Mouse (Mus musculus): ENCODE results near the gene Wdr83. TPM values are rescaled to one million over a fixed set of nuclear protein-coding genes. Genes with fewer than 3 reads are reported as not detected.

Wdr83 gene
- total RNA-seq, 2 experiments from 2014 or later = 28.7 to 32.3 TPM

GRCm38 (mm10) chr8:85036718-85037365 lies 44.3 kb downstream of the Wdr83 start, which contains the start of gene Tnpo2:
Tnpo2 (plus strand) TSS chr8:85036915.
- DNase-seq (ENCODE audit: extremely low spot score in 1 of 2, low spot score in 1 of 2) = peak; percentile 73 to 78

- peak in 1 of 2 experiments; percentile 53 for DNase-seq (ENCODE audit: extremely low spot score in 1 of 2, low spot score in 1 of 2)
Measured at GRCm38 (mm10) chr8:85036381-85036717, 44.8 kb downstream of the Wdr83 start.

- DNase-seq (ENCODE audit: extremely low spot score in 1 of 2, low spot score in 1 of 2) = no peak
Measured at GRCm38 (mm10) chr8:85035728-85036310, 45.3 kb downstream of the Wdr83 start.

GRCm38 (mm10) chr8:85035165-85035727 lies 45.9 kb downstream of the Wdr83 start:
- DNase-seq (ENCODE audit: extremely low spot score in 1 of 2, low spot score in 1 of 2) = no peak

- DNase-seq (ENCODE audit: extremely low spot score in 1 of 2, low spot score in 1 of 2) = peak in 1 of 2 experiments; percentile 64
Measured at GRCm38 (mm10) chr8:85034764-85035163, 46.3 kb downstream of the Wdr83 start.

- DNase-seq (ENCODE audit: extremely low spot score in 1 of 2, low spot score in 1 of 2) = no peak
Measured at GRCm38 (mm10) chr8:85033867-85034266, 47.2 kb downstream of the Wdr83 start.

GRCm38 (mm10) chr8:85032622-85033311 lies 48.3 kb downstream of the Wdr83 start:
- no peak for DNase-seq (ENCODE audit: extremely low spot score in 1 of 2, low spot score in 1 of 2)

GRCm38 (mm10) chr8:85029271-85029670 lies 51.8 kb downstream of the Wdr83 start:
- no peak for DNase-seq (ENCODE audit: extremely low spot score in 1 of 2, low spot score in 1 of 2)

- DNase-seq (ENCODE audit: extremely low spot score in 1 of 2, low spot score in 1 of 2) = no peak
Measured at GRCm38 (mm10) chr8:85027922-85028321, 53.2 kb downstream of the Wdr83 start.

GRCm38 (mm10) chr8:85027516-85027855 lies 53.6 kb downstream of the Wdr83 start:
- DNase-seq (ENCODE audit: extremely low spot score in 1 of 2, low spot score in 1 of 2) = no peak

GRCm38 (mm10) chr8:85026670-85027515 lies 54.2 kb downstream of the Wdr83 start, which contains the start of gene Trir:
Trir (plus strand) TSS chr8:85026823.
- peak; percentile 90 to 95 for DNase-seq (ENCODE audit: extremely low spot score in 1 of 2, low spot score in 1 of 2)

- peak; percentile 68 to 75 for DNase-seq (ENCODE audit: extremely low spot score in 1 of 2, low spot score in 1 of 2)
Measured at GRCm38 (mm10) chr8:85025098-85025932, 55.8 kb downstream of the Wdr83 start, which contains the start of gene Asna1. Asna1 (minus strand) TSS chr8:85025281.

Small RNA genes lying within 50 kb of the gene (microRNA-seq; reads per million reads assigned to microRNA genes)
- gene Gm23388 (0 to 0.20 reads per million in 2 experiments), gene Mir7070 (4.8 to 7.4 reads per million in 2 experiments)

Other genes starting within 250 kb of the Wdr83 start
- 10 to 100 TPM; 23.7 to 27.3 TPM for gene Gadd45gip1, start 249.8 kb downstream of the Wdr83 start, total RNA-seq (2021)
- gene Rad23a, start 240.6 kb downstream of the Wdr83 start, total RNA-seq (2021) = 10 to 100 TPM; 67.0 to 69.7 TPM
- 100 to 1,000 TPM; 473 to 552 TPM for gene Calr, start 234.4 kb downstream of the Wdr83 start, total RNA-seq (2021)
- gene Farsa, start 224.3 kb downstream of the Wdr83 start, total RNA-seq (2021) = 10 to 100 TPM; 52.4 to 53.3 TPM
- 10 to 100 TPM; 16.5 to 18.0 TPM for gene Syce2, start 209.2 kb downstream of the Wdr83 start, total RNA-seq (2021)
- 10 to 100 TPM; 32.4 to 39.7 TPM for gene Gcdh, start 187.4 kb downstream of the Wdr83 start, total RNA-seq (2021)
- under 1 TPM in 1 of 2 experiments, not detected in 1; 0.17 TPM for gene Klf1, start 179.4 kb downstream of the Wdr83 start, total RNA-seq (2021)
- gene Dnase2a, start 172.7 kb downstream of the Wdr83 start, total RNA-seq (2021) = 1 to 10 TPM; 3.7 to 4.3 TPM
- gene Mast1, start 143.9 kb downstream of the Wdr83 start, total RNA-seq (2021) = 100 to 1,000 TPM in 1 of 2 experiments, 10 to 100 TPM in 1; 75.7 to 100 TPM
- 1 to 10 TPM in 1 of 2 experiments, under 1 TPM in 1; 0.47 to 1.3 TPM for gene Rtbdn, start 134.3 kb downstream of the Wdr83 start, total RNA-seq (2021)
- not detected for gene Gm49661, start 111.9 kb downstream of the Wdr83 start, total RNA-seq (2021)
- gene Prdx2, start 111.7 kb downstream of the Wdr83 start, total RNA-seq (2021) = 100 to 1,000 TPM; 335 to 353 TPM
- gene Rnaseh2a, start 111.5 kb downstream of the Wdr83 start, total RNA-seq (2021) = 10 to 100 TPM; 37.1 to 41.5 TPM
- gene Junb, start 102.6 kb downstream of the Wdr83 start, total RNA-seq (2021) = 10 to 100 TPM; 67.9 to 68.8 TPM
- gene Hook2, start 90.7 kb downstream of the Wdr83 start, total RNA-seq (2021) = 1 to 10 TPM; 7.6 to 9.3 TPM
- gene Best2, start 66.8 kb downstream of the Wdr83 start, total RNA-seq (2021) = not detected
- 100 to 1,000 TPM; 116 to 128 TPM for gene Asna1, start 56.0 kb downstream of the Wdr83 start, total RNA-seq (2021)
- gene Trir, start 54.5 kb downstream of the Wdr83 start, total RNA-seq (2021) = 100 to 1,000 TPM; 130 to 144 TPM
- gene Tnpo2, start 44.4 kb downstream of the Wdr83 start, total RNA-seq (2021) = 100 to 1,000 TPM; 145 to 159 TPM
- gene Fbxw9, start 21.3 kb downstream of the Wdr83 start, total RNA-seq (2021) = 10 to 100 TPM; 19.7 to 27.8 TPM
- gene Gm5741, start 13.3 kb downstream of the Wdr83 start, total RNA-seq (2021) = not detected
- 10 to 100 TPM; 57.7 to 62.0 TPM for gene Dhps, start 9.5 kb downstream of the Wdr83 start, total RNA-seq (2021)
- 10 to 100 TPM; 57.7 to 69.0 TPM for gene Wdr83os, start 566 bp downstream of the Wdr83 start, total RNA-seq (2021)
- 10 to 100 TPM; 36.1 to 41.8 TPM for gene Man2b1, start 2.0 kb upstream of the Wdr83 start, total RNA-seq (2021)
- 1 to 10 TPM; 7.0 to 7.1 TPM for gene Zfp791, start 41.8 kb upstream of the Wdr83 start, total RNA-seq (2021)
- gene Cks1brt, start 70.6 kb upstream of the Wdr83 start, total RNA-seq (2021) = not detected
- not detected for gene Olfr371, start 144.7 kb upstream of the Wdr83 start, total RNA-seq (2021)
- 10 to 100 TPM; 30.7 to 32.9 TPM for gene Orc6, start 218.3 kb upstream of the Wdr83 start, total RNA-seq (2021)
- gene Vps35, start 218.5 kb upstream of the Wdr83 start, total RNA-seq (2021) = 100 to 1,000 TPM; 127 to 138 TPM

All from layer of hippocampus, postnatal 25 days (tissue).